Mouse (Mus musculus) heart, postnatal 0 days (tissue): ENCODE data around the gene B3gat2. TPM values are rescaled to one million over a fixed set of nuclear protein-coding genes. Genes with fewer than 3 reads are reported as not detected.

Experiments used
- ATAC-seq: fragments of 200-750 bp; cut with Nextera tagmentation; 2 replicates; pipeline ENCODE4 v1.8.0; 2017; ENCODE audit warnings: low read depth, moderate number of reproducible peaks, moderate library complexity; ENCODE audit not compliant: insufficient read depth
- DNase-seq: peaks from one replicate; pipeline ENCODE4 v3.0.0-alpha.2; 2016; ENCODE audit warnings: low spot score
- H3K27ac ChIP-seq: fragments of 300-500 bp; sonication (generic); 2 replicates; pipeline ENCODE4 v1.5.1; 2014; ENCODE audit warnings: low read depth, mild to moderate bottlenecking
- H3K27me3 ChIP-seq: fragments of 300-500 bp; sonication (generic); 2 replicates; pipeline ENCODE4 v1.6.1; 2014; ENCODE audit warnings: low read length, mixed read lengths; ENCODE audit not compliant: control insufficient read depth, insufficient read depth
- H3K36me3 ChIP-seq: fragments of 300-500 bp; sonication (generic); replicated peaks from 2 replicates; pipeline ENCODE4 v1.6.1; 2014; ENCODE audit warnings: low read length, mixed read lengths; ENCODE audit not compliant: control insufficient read depth, insufficient read depth
- H3K4me1 ChIP-seq: fragments of 300-500 bp; sonication (generic); 2 replicates; pipeline ENCODE4 v1.6.1; 2014; ENCODE audit warnings: antibody characterized with exemption; ENCODE audit not compliant: control insufficient read depth, insufficient read depth
- H3K4me2 ChIP-seq: fragments of 300-500 bp; sonication (generic); 2 replicates; pipeline ENCODE4 v1.6.1; 2014; ENCODE audit warnings: low read depth, mild to moderate bottlenecking, low read length, moderate library complexity
- H3K4me3 ChIP-seq: fragments of 300-500 bp; sonication (generic); 2 replicates; pipeline ENCODE4 v1.5.1; 2014; ENCODE audit warnings: low read depth, low read length
- H3K9ac ChIP-seq: fragments of 300-500 bp; sonication (generic); replicated peaks from 2 replicates; pipeline ENCODE4 v1.6.1; 2014; ENCODE audit warnings: low read depth, low read length, mixed read lengths
- H3K9me3 ChIP-seq: fragments of 300-500 bp; sonication (generic); replicated peaks from 2 replicates; pipeline ENCODE4 v1.6.1; 2016; ENCODE audit warnings: low read length; ENCODE audit not compliant: control insufficient read depth
- CTCF ChIP-seq: IDR thresholded peaks from 2 replicates; pipeline ENCODE4 v1.5.1; 2016; ENCODE audit warnings: antibody characterized with exemption, control low read depth, low read depth
- EP300 ChIP-seq: IDR thresholded peaks from 2 replicates; pipeline ENCODE4 v1.6.1; 2016; ENCODE audit warnings: antibody characterized with exemption, low read depth
- WGBS: fragments of 180-500 bp; shearing (Covaris S2); extraction: QIAGEN DNeasy Blood & Tissue Kit; methylation state at CpG from one replicate; pipeline ENCODE4 v1.1.7; 2014; 5-methylcytosine and 5-hydroxymethylcytosine counted together
- polyA plus RNA-seq: library from polyadenylated mRNA; unstranded; fragments of >200 nt; fragmentation: Nextera tagmentation; extraction: Ambion mirVana; gene quantifications from 2 replicates; pipeline ENCODE4 v1.2.1, GENCODE M21; 2015
- total RNA-seq: library from RNA; depleted of rRNA; stranded (reverse); fragments of >200 nt; gene quantifications from 2 replicates; pipeline ENCODE4 v1.2.3, GENCODE M21; 2014; ENCODE audit warnings: low replicate concordance

Gene B3gat2
- total and polyA plus RNA-seq, 2 experiments from 2014 or later: 0.16 TPM; not detected in 1

DNA sequence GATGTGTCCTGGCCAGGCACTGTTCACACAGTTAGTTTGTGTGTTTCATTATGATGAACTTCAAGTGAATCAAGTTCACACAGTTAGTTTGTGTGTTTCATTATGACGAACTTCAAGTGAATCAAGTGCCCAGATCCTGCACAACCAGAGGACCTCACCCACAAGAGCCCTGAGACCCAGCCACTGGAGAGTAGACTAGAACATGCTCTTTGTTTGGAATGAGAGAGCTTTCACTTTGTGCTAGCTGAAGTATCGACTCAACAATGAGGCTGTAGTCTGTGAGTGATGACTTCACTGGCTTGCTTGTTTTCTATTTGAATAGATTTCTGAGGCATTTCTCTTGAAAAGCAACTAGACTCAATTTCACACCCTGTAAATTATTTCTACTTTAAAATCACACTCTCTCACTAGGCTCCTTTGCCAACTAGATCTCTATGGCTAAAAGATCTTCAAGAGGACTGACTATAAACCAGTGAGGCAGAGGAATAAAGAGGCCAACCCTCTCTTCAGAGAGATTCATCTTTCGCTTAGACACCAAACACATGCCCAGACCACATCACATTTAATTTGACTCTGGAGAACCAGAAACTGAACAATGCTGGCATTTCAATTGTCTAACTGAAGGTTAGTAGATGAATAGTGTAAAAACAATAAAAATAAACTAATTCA, 10.6 kb upstream of the B3gat2 start:
- no peak for DNase-seq
- no peaks in the 10 kb centered on the region for H3K27me3 ChIP-seq
- no peak for TF ChIP-seq CTCF
- no peak for TF ChIP-seq EP300
- no peaks in the 10 kb centered on the region for H3K4me1 ChIP-seq
- no peak overlapping the region for H3K4me3 ChIP-seq
- no peaks in the 10 kb centered on the region for H3K36me3 ChIP-seq
- WGBS: 72% methylated on average over 3 of the region's 3 CpGs
- H3K9me3 ChIP-seq: no peaks in the 10 kb centered on the region
- no peak overlapping the region for H3K4me2 ChIP-seq
- H3K9ac ChIP-seq: no peak overlapping the region
- ATAC-seq: no peak
- H3K27ac ChIP-seq: no peak overlapping the region

DNA sequence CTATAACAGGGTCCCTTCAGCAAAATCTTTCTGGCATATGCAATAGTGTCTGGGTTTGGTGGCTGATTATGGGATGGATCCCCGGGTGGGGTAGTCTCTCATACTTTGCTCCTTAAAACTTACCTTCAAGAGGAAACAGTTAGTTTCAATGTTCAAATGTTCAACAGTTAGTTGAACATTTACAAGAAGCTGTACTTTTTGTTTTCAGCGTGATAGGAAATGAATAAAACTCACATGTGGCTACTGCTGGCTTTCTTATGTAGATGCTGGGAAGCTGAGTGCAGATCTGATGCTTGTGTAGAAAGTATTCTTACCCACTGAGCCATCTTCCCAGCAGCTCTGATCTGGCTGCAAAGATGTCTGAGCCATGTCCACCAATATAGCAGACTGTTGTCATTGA, 8.5 kb upstream of the B3gat2 start:
- Histone ChIP-seq H3K9me3 (no peaks in the 10 kb centered on the region), H3K4me1 (no peaks in the 10 kb centered on the region), H3K9ac (no peak overlapping the region), H3K27ac (no peak overlapping the region), H3K4me2 (no peak overlapping the region), H3K36me3 (no peaks in the 10 kb centered on the region), H3K4me3 (no peak overlapping the region), H3K27me3 (no peaks in the 10 kb centered on the region)
- TF ChIP-seq EP300: no peak
- TF ChIP-seq CTCF: no peak
- WGBS: 60% methylated on average over 2 of the region's 2 CpGs
- DNase-seq (no peak), ATAC-seq (no peak)

DNA sequence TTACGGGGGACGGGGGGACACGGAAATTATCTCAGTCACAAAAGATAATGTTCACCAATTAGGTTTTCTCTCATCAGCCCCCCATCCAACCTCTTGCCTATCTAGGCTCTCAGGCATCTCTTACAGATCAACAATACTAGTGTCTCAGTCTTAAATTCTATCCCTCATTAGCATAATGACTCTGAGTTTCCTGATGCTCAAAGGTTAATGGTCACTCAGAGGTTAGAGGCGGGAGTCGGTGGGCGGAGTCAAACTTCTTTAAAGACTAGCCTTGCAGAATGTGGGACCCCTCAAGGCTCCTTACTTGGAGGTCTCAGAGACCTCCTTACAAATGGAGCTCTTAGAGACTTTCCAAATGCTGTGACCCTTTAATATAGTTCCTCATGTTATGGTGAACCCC, 8.0 kb upstream of the B3gat2 start:
- H3K9ac ChIP-seq: no peak overlapping the region
- no peak overlapping the region for H3K4me2 ChIP-seq
- no peaks in the 10 kb centered on the region for H3K27me3 ChIP-seq
- no peak for TF ChIP-seq EP300
- TF ChIP-seq CTCF: no peak
- no peaks in the 10 kb centered on the region for H3K9me3 ChIP-seq
- H3K27ac ChIP-seq: no peak overlapping the region
- ATAC-seq (no peak), DNase-seq (no peak)
- no peaks in the 10 kb centered on the region for H3K36me3 ChIP-seq
- 73% methylated on average over 6 of the region's 6 CpGs for WGBS
- no peaks in the 10 kb centered on the region for H3K4me1 ChIP-seq
- H3K4me3 ChIP-seq: no peak overlapping the region

DNA sequence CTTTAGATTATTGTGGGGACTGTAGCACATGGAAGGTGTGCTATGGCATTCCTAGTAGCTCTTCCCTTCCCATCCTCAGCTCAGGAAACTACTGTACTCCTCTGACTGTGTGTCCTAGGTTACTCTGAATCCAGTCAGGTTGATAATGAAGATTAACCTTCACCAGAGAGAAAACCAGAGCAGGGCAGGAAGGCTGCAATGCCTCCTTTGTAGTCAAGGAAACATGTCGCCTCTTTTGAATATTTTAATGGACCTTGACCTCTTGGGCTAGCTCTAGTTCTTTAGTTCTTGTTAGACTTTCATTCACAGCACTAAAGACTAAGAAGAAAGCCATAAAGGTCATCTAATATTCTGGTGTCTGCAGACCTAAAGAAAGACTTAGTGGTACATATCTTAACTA, 7.2 kb upstream of the B3gat2 start:
- Histone ChIP-seq H3K9ac (no peak overlapping the region), H3K27me3 (peaks cover 3% of the 10 kb centered on the region; the same call in 1 of the 2 replicates), H3K27ac (no peak overlapping the region), H3K4me3 (no peak overlapping the region), H3K36me3 (no peaks in the 10 kb centered on the region), H3K9me3 (no peaks in the 10 kb centered on the region), H3K4me2 (no peak overlapping the region), H3K4me1 (no peaks in the 10 kb centered on the region)
- 46% methylated on average over 1 of the region's 1 CpGs for WGBS
- ATAC-seq: no peak
- TF ChIP-seq EP300 (no peak), CTCF (no peak)
- DNase-seq: no peak

GRCm38 (mm10) chr1:23754967-23755366, 6.6 kb upstream of the B3gat2 start:
- H3K9ac ChIP-seq: no peak overlapping the region
- H3K27ac ChIP-seq: no peak overlapping the region
- no peaks in the 10 kb centered on the region for H3K4me1 ChIP-seq
- H3K4me3 ChIP-seq: no peak overlapping the region
- ATAC-seq (no peak), DNase-seq (no peak)
- H3K4me2 ChIP-seq: no peak overlapping the region
- WGBS: 58% methylated on average over 1 of the region's 1 CpGs
- peaks cover 9% of the 10 kb centered on the region for H3K27me3 ChIP-seq
- no peaks in the 10 kb centered on the region for H3K9me3 ChIP-seq
- TF ChIP-seq EP300: no peak
- TF ChIP-seq CTCF: no peak
- H3K36me3 ChIP-seq: no peaks in the 10 kb centered on the region
